Mouse (Mus musculus): ENCODE results near the gene Herc3. TPM values are rescaled to one million over a fixed set of nuclear protein-coding genes. Genes with fewer than 3 reads are reported as not detected.

Gene Herc3
- total and polyA plus RNA-seq, 3 experiments, result 1.9 to 5.7 TPM; not detected in 1

GRCm38 (mm10) chr6:58880861-58881260 lies 49.6 kb downstream of the Herc3 start (continued):
- TF ChIP-seq ETS1 (IDR thresholded peaks at IDR 0.05; ENCODE audit: low read depth, low read length), result peak; percentile 45; the same call in 1 of the 2 replicates
- no peak for TF ChIP-seq ELF1 (IDR thresholded peaks at IDR 0.05; ENCODE audit: low read depth, low read length)

DNA sequence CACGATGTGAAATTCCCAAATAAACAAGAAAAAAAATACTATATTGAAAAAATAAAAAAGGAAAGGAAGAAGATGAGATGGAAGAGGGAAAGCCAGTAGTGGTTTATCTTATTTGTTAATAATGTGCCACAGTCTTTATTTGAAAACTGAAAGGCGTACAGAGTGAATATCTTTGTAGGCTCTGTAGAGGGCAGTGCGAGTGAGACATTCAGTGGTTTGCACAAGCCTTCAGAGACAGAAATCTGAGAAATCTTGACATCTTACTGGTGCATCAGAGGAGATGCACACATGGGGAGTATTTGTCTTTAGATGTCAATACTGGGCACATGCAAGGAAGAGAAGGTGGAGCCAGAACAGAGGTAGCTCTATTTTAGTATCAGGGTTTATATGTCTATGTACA lies 50.1 kb downstream of the Herc3 start:
- Histone ChIP-seq H3K9me3 (replicated peaks; ENCODE audit: insufficient read depth, low read length) (no peaks in the 10 kb centered on the region), H3K4me1 (ENCODE audit: control insufficient read depth in 1 of 2, insufficient read depth in 2 of 2, low read length in 2 of 2) (peaks cover 14 to 15% of the 10 kb centered on the region in 2 experiments), H3K4me3 (ENCODE audit: control insufficient read depth in 1 of 2, insufficient read depth in 1 of 2, low read depth in 2 of 2, low read length in 2 of 2) (peak overlapping the region in 1 of 2 experiments; percentile 34; a peak in 1 of 4 replicates), H3K36me3 (ENCODE audit: control insufficient read depth in 1 of 2, insufficient read depth in 2 of 2, low read length in 2 of 2) (peaks cover 0 to 24% of the 10 kb centered on the region in 2 experiments; a peak in 2 of 4 replicates), H3K79me2 (ENCODE audit: control insufficient read depth, insufficient read depth, low read length, poor library complexity) (no peaks in the 10 kb centered on the region), H3K27me3 (ENCODE audit: control insufficient read depth in 1 of 2, insufficient read depth in 2 of 2, low read length in 2 of 2) (no peaks in the 10 kb centered on the region), H3K27ac (ENCODE audit: control insufficient read depth, low read depth, low read length) (peak overlapping the region; percentile 86; the same call in 1 of the 2 replicates), H3K9ac (ENCODE audit: control insufficient read depth, low read depth, low read length, poor library complexity, severe bottlenecking) (no peak overlapping the region)
- TF ChIP-seq SMC3 (IDR thresholded peaks at IDR 0.05; ENCODE audit: low read depth, low read length), result 0 out of 2 replicates have a peak, but pooled peaks have one; percentile 14
- peak; percentile 55; the same call in 1 of the 2 replicates for TF ChIP-seq RCOR1 (IDR thresholded peaks at IDR 0.05; ENCODE audit: low read depth, low read length)
- no peak for TF ChIP-seq JUND (IDR thresholded peaks at IDR 0.05; ENCODE audit: low read depth, low read length)
- no peak for TF ChIP-seq MAZ (IDR thresholded peaks at IDR 0.05; ENCODE audit: low read depth, low read length)
- peak in 1 of 3 experiments; percentile 42; a peak in 2 of 6 replicates for TF ChIP-seq CTCF (IDR thresholded peaks at IDR 0.05 in 2 of 3, conservative IDR thresholded peaks at IDR 0.05 in 1 of 3; ENCODE audit: control insufficient read depth in 1 of 3, insufficient read depth in 1 of 3, low read depth in 2 of 3, low read length in 3 of 3, poor library complexity in 1 of 3, severe bottlenecking in 1 of 3)
- TF ChIP-seq RAD21 (IDR thresholded peaks at IDR 0.05; ENCODE audit: low read depth, low read length), result peak; percentile 26
- TF ChIP-seq NRF1 (IDR thresholded peaks at IDR 0.05; ENCODE audit: insufficient read depth, low read depth, low read length, poor library complexity, severe bottlenecking), result no peak
- TF ChIP-seq ZKSCAN1 (IDR thresholded peaks at IDR 0.05; ENCODE audit: low read depth, low read length), result no peak
- peak; percentile 61 for DNase-seq (ENCODE audit: low read depth, low spot score)

DNA sequence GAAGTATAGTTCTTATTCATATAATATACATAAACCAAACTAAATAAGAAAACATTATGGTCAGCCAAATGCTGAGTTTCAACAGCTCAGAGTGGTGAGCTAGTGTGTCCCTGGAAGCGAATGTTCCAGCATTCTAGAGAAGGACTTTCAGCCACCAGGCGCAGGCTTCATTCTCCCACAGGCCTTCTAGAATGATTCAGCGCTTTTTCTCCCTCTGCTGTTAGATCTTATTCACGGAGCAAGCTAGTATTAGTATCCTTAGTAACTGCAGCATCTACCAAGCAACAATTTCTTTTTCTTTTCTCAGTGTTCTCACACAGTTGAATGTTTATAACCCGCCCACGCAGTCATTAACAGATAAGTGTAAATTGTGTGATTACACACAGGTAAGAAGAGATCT lies 51.0 kb downstream of the Herc3 start:
- H3K36me3 ChIP-seq (ENCODE audit: control insufficient read depth in 1 of 2, insufficient read depth in 2 of 2, low read length in 2 of 2), result peaks cover 0 to 24% of the 10 kb centered on the region in 2 experiments; a peak in 2 of 4 replicates
- DNase-seq (ENCODE audit: low read depth, low spot score), result peak; percentile 67
- H3K4me1 ChIP-seq (ENCODE audit: control insufficient read depth in 1 of 2, insufficient read depth in 2 of 2, low read length in 2 of 2), result peaks cover 14 to 15% of the 10 kb centered on the region in 2 experiments
- H3K27ac ChIP-seq (ENCODE audit: control insufficient read depth, low read depth, low read length), result no peak overlapping the region
- H3K9ac ChIP-seq (ENCODE audit: control insufficient read depth, low read depth, low read length, poor library complexity, severe bottlenecking), result peak overlapping the region; percentile 22; the same call in 1 of the 2 replicates
- H3K9me3 ChIP-seq (replicated peaks; ENCODE audit: insufficient read depth, low read length), result no peaks in the 10 kb centered on the region
- no peaks in the 10 kb centered on the region for H3K79me2 ChIP-seq (ENCODE audit: control insufficient read depth, insufficient read depth, low read length, poor library complexity)
- no peaks in the 10 kb centered on the region for H3K27me3 ChIP-seq (ENCODE audit: control insufficient read depth in 1 of 2, insufficient read depth in 2 of 2, low read length in 2 of 2)
- no peak overlapping the region for H3K4me3 ChIP-seq (ENCODE audit: control insufficient read depth in 1 of 2, insufficient read depth in 1 of 2, low read depth in 2 of 2, low read length in 2 of 2)
- TF ChIP-seq GABPA (IDR thresholded peaks at IDR 0.05; ENCODE audit: low read depth, low read length) (no peak; the same call in 1 of the 2 replicates), ELF1 (IDR thresholded peaks at IDR 0.05; ENCODE audit: low read depth, low read length) (no peak), NELFE (IDR thresholded peaks at IDR 0.05; ENCODE audit: low read depth, low read length) (no peak), E2F4 (IDR thresholded peaks at IDR 0.05; ENCODE audit: borderline replicate concordance, low read depth, low read length) (no peak), RCOR1 (IDR thresholded peaks at IDR 0.05; ENCODE audit: low read depth, low read length) (no peak), USF1 (IDR thresholded peaks at IDR 0.05; ENCODE audit: low read depth, low read length) (no peak), ZNF384 (IDR thresholded peaks at IDR 0.05; ENCODE audit: low read depth, low read length) (no peak), RAD21 (IDR thresholded peaks at IDR 0.05; ENCODE audit: low read depth, low read length) (no peak), MAX (IDR thresholded peaks at IDR 0.05; ENCODE audit: low read length) (no peak), POLR2AphosphoS5 (IDR thresholded peaks at IDR 0.05; ENCODE audit: borderline replicate concordance, low read depth, low read length) (no peak), ETS1 (IDR thresholded peaks at IDR 0.05; ENCODE audit: low read depth, low read length) (no peak), BHLHE40 (IDR thresholded peaks at IDR 0.05; ENCODE audit: borderline replicate concordance, low read depth, low read length) (no peak), MYC (IDR thresholded peaks at IDR 0.05; ENCODE audit: low read depth, low read length) (no peak), CHD1 (IDR thresholded peaks at IDR 0.05; ENCODE audit: low read depth, low read length) (no peak), CTCF (IDR thresholded peaks at IDR 0.05 in 2 of 3, conservative IDR thresholded peaks at IDR 0.05 in 1 of 3; ENCODE audit: control insufficient read depth in 1 of 3, insufficient read depth in 1 of 3, low read depth in 2 of 3, low read length in 3 of 3, poor library complexity in 1 of 3, severe bottlenecking in 1 of 3) (no peak)

Data from MEL (cell line).